Mouse (Mus musculus): Measurements from ENCODE around the gene Pheta1. TPM values are rescaled to one million over a fixed set of nuclear protein-coding genes. Genes with fewer than 3 reads are reported as not detected.

Pheta1 gene
- total and polyA plus RNA-seq, 3 experiments = 8.1 to 8.8 TPM; not detected in 1

- DNase-seq (ENCODE audit: low read depth, low spot score) = no peak
- Histone ChIP-seq H3K27me3 (ENCODE audit: control insufficient read depth in 1 of 2, insufficient read depth in 2 of 2, low read length in 2 of 2) (no peaks in the 10 kb centered on the region), H3K79me2 (ENCODE audit: control insufficient read depth, insufficient read depth, low read length, poor library complexity) (peaks cover 63% of the 10 kb centered on the region), H3K4me1 (ENCODE audit: control insufficient read depth in 1 of 2, insufficient read depth in 2 of 2, low read length in 2 of 2) (peaks cover 0 to 26% of the 10 kb centered on the region in 2 experiments; a peak in 3 of 4 replicates), H3K27ac (ENCODE audit: control insufficient read depth, low read depth, low read length) (no peak overlapping the region), H3K36me3 (ENCODE audit: control insufficient read depth in 1 of 2, insufficient read depth in 2 of 2, low read length in 2 of 2) (peaks cover 0 to 19% of the 10 kb centered on the region in 2 experiments; a peak in 2 of 4 replicates), H3K4me3 (ENCODE audit: control insufficient read depth in 1 of 2, insufficient read depth in 1 of 2, low read depth in 2 of 2, low read length in 2 of 2) (peak overlapping the region in 1 of 2 experiments; percentile 7; a peak in 1 of 4 replicates), H3K9ac (ENCODE audit: control insufficient read depth, low read depth, low read length, poor library complexity, severe bottlenecking) (peak overlapping the region; percentile 1; the same call in 1 of the 2 replicates), H3K9me3 (replicated peaks; ENCODE audit: insufficient read depth, low read length) (no peaks in the 10 kb centered on the region)
- TF ChIP-seq USF1 (IDR thresholded peaks at IDR 0.05; ENCODE audit: low read depth, low read length) = no peak
Observed at GRCm38 (mm10) chr5:121834241-121834606, 14.6 kb upstream of the Pheta1 start.

DNA sequence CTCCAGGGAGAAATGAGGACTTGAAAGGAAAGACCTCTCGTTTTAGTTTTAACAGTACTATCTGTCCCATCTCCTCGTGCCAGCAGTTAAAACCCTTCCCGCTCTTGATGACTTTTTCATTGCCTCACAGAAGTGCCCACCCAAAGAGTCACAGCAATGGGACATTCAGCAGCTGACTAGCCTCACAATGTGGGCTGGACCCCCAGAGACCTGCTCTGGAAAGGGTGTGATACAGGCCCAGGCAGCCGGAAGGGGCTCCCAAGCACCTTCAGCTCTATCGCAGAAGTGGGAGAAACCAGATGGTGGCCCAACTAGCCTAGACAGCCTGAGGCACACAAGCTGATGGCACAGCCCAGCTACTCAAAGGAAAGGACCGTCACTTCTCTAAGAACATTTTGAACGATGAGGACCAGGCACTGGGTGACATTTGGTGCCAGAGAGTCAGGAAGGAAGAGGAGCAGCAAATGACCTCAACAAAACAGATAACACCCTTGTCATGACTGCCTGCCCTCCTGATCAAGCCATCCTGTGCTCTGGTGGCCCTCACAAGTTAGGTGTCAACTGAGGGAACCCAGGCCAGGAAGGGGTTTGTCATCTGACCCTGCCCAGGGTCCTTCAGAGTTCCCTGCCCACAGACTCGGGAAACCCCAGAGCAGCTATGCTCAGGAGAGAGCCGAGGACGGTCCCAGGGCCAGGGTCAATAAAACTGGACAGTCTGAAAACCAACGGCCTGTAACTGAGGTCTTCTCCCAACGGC is 13.6 kb upstream of the Pheta1 start:
- DNase-seq (ENCODE audit: low read depth, low spot score) = peak; percentile 42
- no peaks in the 10 kb centered on the region for H3K27me3 ChIP-seq (ENCODE audit: control insufficient read depth in 1 of 2, insufficient read depth in 2 of 2, low read length in 2 of 2)
- H3K36me3 ChIP-seq (ENCODE audit: control insufficient read depth in 1 of 2, insufficient read depth in 2 of 2, low read length in 2 of 2) = peaks cover 0 to 19% of the 10 kb centered on the region in 2 experiments; a peak in 2 of 4 replicates
- peaks cover 0 to 26% of the 10 kb centered on the region in 2 experiments; a peak in 3 of 4 replicates for H3K4me1 ChIP-seq (ENCODE audit: control insufficient read depth in 1 of 2, insufficient read depth in 2 of 2, low read length in 2 of 2)
- peaks cover 60% of the 10 kb centered on the region for H3K79me2 ChIP-seq (ENCODE audit: control insufficient read depth, insufficient read depth, low read length, poor library complexity)
- H3K27ac ChIP-seq (ENCODE audit: control insufficient read depth, low read depth, low read length) = peak overlapping the region; percentile 27; the same call in 1 of the 2 replicates
- no peaks in the 10 kb centered on the region for H3K9me3 ChIP-seq (replicated peaks; ENCODE audit: insufficient read depth, low read length)
- peak overlapping the region; percentile 70 to 93 for H3K4me3 ChIP-seq (ENCODE audit: control insufficient read depth in 1 of 2, insufficient read depth in 1 of 2, low read depth in 2 of 2, low read length in 2 of 2)
- peak overlapping the region; percentile 99 for H3K9ac ChIP-seq (ENCODE audit: control insufficient read depth, low read depth, low read length, poor library complexity, severe bottlenecking)
- TF ChIP-seq MAX (IDR thresholded peaks at IDR 0.05; ENCODE audit: low read length) (0 out of 2 replicates have a peak, but pooled peaks have one; percentile 29), POLR2A (IDR thresholded peaks at IDR 0.05; ENCODE audit: control insufficient read depth in 1 of 2, insufficient read depth in 1 of 2, low read depth in 1 of 2, low read length in 2 of 2, poor library complexity in 1 of 2) (0 out of 4 replicates have a peak, but pooled peaks of 1 of the 2 experiments have one; percentile 15), SMC3 (IDR thresholded peaks at IDR 0.05; ENCODE audit: low read depth, low read length) (no peak), MEF2A (IDR thresholded peaks at IDR 0.05; ENCODE audit: extremely low read depth, insufficient replicate concordance, low read depth, low read length, poor library complexity, severe bottlenecking) (no peak), UBTF (IDR thresholded peaks at IDR 0.05; ENCODE audit: borderline replicate concordance, insufficient read depth, low read depth, low read length) (no peak)

DNA sequence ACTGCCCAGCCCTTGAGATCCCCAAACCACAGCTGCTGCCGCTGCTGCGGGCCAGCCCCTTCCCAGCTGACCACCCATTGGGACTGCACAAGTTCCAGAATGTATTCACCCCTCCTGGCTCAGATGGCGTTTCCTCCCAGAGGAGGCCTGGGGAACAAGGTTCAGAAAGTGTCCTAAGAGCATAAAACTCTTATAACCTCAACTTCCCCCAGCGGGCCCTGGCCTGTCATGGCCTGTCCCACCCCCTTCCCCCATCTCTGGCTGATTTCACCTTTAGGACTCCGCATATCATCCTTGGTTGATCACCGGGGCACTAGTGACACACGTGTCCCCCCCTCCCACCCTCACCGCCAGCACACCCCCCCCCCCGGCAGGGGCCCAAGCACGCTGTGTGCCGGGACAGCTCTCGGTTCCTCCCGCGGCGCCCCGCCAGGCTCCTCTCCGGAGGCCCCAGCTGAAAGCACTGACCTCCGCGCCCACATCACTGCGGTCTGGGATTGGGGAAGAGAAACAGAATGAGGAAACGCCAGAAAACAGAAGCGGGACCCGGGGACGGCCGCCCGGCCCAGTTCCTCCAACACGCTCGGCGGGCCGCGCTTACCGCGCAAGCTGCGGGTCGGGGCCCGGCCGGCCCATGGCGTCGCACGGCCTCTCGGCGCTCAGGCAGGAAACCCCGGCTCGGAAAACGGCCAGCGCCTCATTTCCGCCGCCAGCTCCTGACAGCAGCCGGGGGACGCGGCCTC is 12.7 kb upstream of the Pheta1 start:
- H3K9ac ChIP-seq (ENCODE audit: control insufficient read depth, low read depth, low read length, poor library complexity, severe bottlenecking) = peak overlapping the region; percentile 99
- peaks cover 0 to 26% of the 10 kb centered on the region in 2 experiments; a peak in 3 of 4 replicates for H3K4me1 ChIP-seq (ENCODE audit: control insufficient read depth in 1 of 2, insufficient read depth in 2 of 2, low read length in 2 of 2)
- DNase-seq (ENCODE audit: low read depth, low spot score) = peak; percentile 76
- H3K36me3 ChIP-seq (ENCODE audit: control insufficient read depth in 1 of 2, insufficient read depth in 2 of 2, low read length in 2 of 2) = peaks cover 0 to 19% of the 10 kb centered on the region in 2 experiments; a peak in 2 of 4 replicates
- H3K27ac ChIP-seq (ENCODE audit: control insufficient read depth, low read depth, low read length) = peak overlapping the region; percentile 72
- H3K9me3 ChIP-seq (replicated peaks; ENCODE audit: insufficient read depth, low read length) = no peaks in the 10 kb centered on the region
- peaks cover 55% of the 10 kb centered on the region for H3K79me2 ChIP-seq (ENCODE audit: control insufficient read depth, insufficient read depth, low read length, poor library complexity)
- TF ChIP-seq POLR2AphosphoS5 (IDR thresholded peaks at IDR 0.05; ENCODE audit: borderline replicate concordance, low read depth, low read length) = no peak
- peak; percentile 31; the same call in 1 of the 2 replicates for TF ChIP-seq SIN3A (IDR thresholded peaks at IDR 0.05; ENCODE audit: low read length)
- no peak for TF ChIP-seq BHLHE40 (IDR thresholded peaks at IDR 0.05; ENCODE audit: borderline replicate concordance, low read depth, low read length)
- peak; percentile 7; the same call in 1 of the 2 replicates for TF ChIP-seq ELF1 (IDR thresholded peaks at IDR 0.05; ENCODE audit: low read depth, low read length)
- no peak for TF ChIP-seq CHD2 (IDR thresholded peaks at IDR 0.05; ENCODE audit: low read length)
- TF ChIP-seq MAX (IDR thresholded peaks at IDR 0.05; ENCODE audit: low read length) = 0 out of 2 replicates have a peak, but pooled peaks have one; percentile 23
- H3K27me3 ChIP-seq (ENCODE audit: control insufficient read depth in 1 of 2, insufficient read depth in 2 of 2, low read length in 2 of 2) = no peaks in the 10 kb centered on the region
- peak overlapping the region; percentile 70 to 93 for H3K4me3 ChIP-seq (ENCODE audit: control insufficient read depth in 1 of 2, insufficient read depth in 1 of 2, low read depth in 2 of 2, low read length in 2 of 2)
